Mouse (Mus musculus): ENCODE results near the gene Hist1h3f.
A peak's percentile ranks its signal among the peaks of the same experiment; 100 is the strongest.
"Not testable (repeated sequence)": the region's sequence is repeated elsewhere in the genome, so short reads cannot be mapped to it uniquely, and the experiment has no call there.

Gene Hist1h3f

GRCm38 (mm10) chr13:23561531-23561882 is 17.7 kb downstream of the Hist1h3f start:
- not testable (repeated sequence) for DNase-seq (ENCODE audit: extremely low read depth, insufficient read length, low spot score)

- peak; percentile 93 for DNase-seq (ENCODE audit: extremely low read depth, insufficient read length, low spot score)
These were observed 18.2 kb downstream of the Hist1h3f start, which contains the start of gene Hist1h3e for GRCm38 (mm10) chr13:23561883-23562659. Hist1h3e (minus strand) TSS chr13:23562369.

- DNase-seq (ENCODE audit: extremely low read depth, insufficient read length, low spot score), result peak; percentile 52
These were observed 19.0 kb downstream of the Hist1h3f start for GRCm38 (mm10) chr13:23562699-23563462.

DNA sequence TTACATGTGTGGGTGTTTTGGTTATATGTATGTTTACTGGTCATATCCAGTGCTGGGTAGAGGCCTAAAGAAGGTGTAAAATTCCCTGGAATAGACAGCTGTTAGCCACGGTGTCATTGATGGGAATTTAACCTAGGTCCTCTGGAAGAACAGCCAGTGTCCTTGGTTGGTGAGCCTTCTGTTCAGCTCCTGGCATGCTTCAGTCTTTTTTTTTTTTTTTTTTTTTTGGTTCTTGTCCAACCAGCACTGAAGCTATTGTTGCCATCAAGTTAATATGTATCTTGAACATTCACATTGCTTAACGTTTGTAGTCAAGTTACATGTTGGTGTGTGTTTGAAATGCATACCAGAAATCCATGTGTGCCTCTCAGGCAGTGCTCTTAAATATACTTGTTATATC is 20.6 kb downstream of the Hist1h3f start:
- no peak for DNase-seq (ENCODE audit: extremely low read depth, insufficient read length, low spot score)

DNA sequence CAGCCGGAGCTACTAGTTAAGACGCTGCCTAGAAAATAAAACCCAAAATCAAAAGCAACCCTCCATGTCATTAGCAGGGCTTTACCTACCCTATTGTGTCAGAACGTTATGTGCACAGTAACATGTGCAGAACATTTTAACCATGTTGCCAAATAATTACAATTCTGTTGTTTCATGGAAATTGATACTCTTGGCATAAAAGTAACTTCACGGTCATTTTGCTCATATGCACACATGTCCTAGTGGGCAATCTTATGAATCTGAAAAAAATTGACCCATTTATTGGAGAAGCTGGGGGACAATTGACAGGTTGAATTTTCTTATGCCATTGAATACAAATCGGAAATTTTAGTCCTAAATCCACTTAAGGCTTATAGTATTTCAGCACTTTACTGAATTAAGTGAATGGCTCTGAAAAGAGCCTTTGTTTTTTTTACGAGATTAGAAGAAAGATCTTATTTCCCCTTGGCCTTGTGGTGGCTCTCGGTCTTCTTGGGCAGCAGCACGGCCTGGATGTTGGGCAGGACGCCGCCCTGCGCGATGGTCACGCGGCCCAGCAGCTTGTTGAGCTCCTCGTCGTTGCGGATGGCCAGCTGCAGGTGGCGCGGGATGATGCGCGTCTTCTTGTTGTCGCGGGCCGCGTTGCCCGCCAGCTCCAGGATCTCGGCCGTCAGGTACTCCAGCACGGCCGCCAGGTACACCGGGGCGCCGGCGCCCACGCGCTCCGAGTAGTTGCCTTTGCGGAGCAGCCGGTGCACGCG is 26.6 kb downstream of the Hist1h3f start:
- peak; percentile 74 for DNase-seq (ENCODE audit: extremely low read depth, insufficient read length, low spot score)

DNA sequence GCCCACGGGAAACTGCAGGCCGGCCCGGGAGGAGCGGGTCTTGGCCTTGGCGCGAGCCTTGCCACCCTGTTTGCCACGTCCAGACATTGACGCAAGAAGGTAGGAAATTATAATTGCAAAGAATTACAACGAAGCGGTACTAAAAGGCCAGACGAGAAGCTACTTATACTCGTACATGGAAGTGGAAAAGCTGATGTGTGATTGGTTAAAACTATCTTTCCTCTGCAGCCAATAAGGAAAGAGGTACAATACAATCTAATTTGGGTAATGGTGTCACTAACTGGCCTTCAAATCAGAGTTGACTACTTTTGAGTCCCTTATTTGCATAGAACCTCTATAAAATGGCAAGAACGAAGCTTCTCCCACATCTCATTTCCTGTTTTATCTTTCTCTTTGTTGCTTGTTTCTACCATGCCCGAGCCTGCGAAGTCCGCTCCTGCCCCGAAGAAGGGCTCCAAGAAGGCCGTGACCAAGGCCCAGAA is 27.2 kb downstream of the Hist1h3f start, which contains the start of the genes Hist1h2ae and Hist1h2bg:
TSS of gene Hist1h2ae (minus strand) at position 199 of the 482 bp plus-strand sequence.
TSS of gene Hist1h2bg (plus strand) at position 375 of the 482 bp plus-strand sequence.
- peak; percentile 95 for DNase-seq (ENCODE audit: extremely low read depth, insufficient read length, low spot score)

GRCm38 (mm10) chr13:23571504-23572217 is 27.8 kb downstream of the Hist1h3f start:
- peak; percentile 86 for DNase-seq (ENCODE audit: extremely low read depth, insufficient read length, low spot score)

GRCm38 (mm10) chr13:23572218-23573033 is 28.6 kb downstream of the Hist1h3f start:
- DNase-seq (ENCODE audit: extremely low read depth, insufficient read length, low spot score), result peak; percentile 48

DNA sequence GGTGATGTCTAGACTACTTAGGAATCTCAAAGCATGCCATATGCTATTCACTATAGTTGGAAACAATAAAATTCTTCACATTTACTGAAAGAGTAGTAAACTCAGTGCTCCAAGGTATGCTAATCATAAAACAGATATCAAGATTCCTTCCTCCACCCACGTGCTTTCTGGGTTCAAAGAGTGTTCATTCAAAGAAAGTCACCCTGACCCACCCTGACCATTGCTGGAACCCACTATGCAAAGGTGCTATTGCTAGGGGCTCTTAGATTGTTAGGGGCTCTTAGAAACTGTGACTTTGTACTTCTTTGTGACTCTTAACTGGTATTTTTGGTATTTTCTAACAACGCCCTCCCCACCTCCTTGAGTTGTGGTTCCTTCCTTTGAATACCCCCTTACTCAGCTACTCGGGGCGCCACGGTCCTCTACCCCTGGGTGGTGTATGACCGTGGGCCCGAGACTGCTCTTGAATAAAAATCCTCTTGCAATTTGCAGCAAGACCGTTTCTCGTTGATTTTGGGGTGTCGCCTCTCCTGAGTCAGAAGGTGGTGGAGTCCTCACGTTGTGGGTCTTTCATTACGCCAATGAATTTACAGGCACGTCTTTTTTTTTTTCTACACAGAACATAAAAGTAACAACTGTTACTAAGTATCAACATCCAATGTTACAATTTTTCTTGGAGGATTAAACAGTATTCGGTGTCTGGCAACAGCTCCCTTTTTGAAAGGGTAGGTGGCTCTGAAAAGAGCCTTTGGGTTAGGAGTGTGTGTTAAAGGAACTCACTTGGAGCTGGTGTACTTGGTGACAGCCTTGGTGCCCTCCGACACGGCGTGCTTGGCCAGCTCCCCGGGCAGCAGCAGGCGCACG is 29.4 kb downstream of the Hist1h3f start:
- peak; percentile 61 for DNase-seq (ENCODE audit: extremely low read depth, insufficient read length, low spot score)

DNA sequence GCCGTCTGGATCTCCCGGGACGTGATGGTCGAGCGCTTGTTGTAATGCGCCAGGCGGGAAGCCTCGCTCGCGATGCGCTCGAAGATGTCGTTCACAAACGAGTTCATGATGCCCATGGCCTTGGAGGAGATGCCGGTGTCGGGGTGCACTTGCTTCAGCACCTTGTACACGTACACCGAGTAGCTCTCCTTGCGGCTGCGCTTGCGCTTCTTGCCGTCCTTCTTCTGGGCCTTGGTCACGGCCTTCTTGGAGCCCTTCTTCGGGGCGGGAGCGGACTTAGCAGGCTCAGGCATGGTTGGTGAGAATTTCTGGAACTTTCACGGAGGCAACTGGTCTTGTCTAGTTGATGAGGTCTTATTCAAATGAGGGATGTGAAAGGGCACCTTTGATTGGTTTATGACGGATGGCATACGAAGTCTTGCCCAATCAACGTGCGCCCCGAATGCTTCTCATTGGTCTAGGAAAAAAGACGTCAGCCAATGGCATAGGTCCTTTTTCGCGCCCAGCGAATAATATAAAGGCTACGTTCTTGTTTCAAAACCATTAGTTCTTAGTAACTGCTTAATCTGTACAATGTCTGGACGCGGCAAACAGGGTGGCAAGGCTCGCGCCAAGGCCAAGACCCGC is 30.2 kb downstream of the Hist1h3f start, which contains the start of the genes Hist1h2bf and Hist1h2ad:
TSS of gene Hist1h2bf (minus strand) at position 299 of the 627 bp plus-strand sequence.
TSS of gene Hist1h2ad (plus strand) at position 484 of the 627 bp plus-strand sequence.
- DNase-seq (ENCODE audit: extremely low read depth, insufficient read length, low spot score), result peak; percentile 95

- DNase-seq (ENCODE audit: extremely low read depth, insufficient read length, low spot score), result peak; percentile 75
These were observed 30.8 kb downstream of the Hist1h3f start for GRCm38 (mm10) chr13:23574546-23575170.

DNA sequence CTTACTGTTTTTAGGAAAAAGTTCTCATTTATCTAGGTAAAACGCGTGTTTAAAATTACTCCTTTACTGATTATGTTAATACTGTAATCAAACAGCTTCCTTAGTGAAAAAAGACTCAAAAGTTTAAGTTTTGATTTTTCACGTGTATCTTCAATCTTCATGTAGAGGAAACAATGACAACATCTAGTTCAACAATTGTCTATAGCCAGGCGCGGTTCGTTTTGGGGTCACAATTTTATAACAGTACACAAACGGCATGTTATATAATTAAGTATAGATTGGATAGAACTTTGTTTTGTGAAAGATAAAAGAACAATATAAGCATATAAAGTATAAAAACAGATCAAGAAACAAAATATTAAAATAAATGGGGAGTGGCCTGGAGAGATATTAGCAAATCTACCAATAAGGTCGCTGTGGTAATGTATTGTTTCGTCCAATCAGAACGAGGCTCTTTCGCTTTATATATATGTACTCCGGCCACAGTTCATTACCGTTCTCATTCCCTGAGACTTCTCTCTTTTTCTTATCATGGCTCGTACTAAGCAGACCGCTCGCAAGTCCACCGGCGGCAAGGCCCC is 31.5 kb downstream of the Hist1h3f start, which contains the start of gene Hist1h3d:
TSS of gene Hist1h3d (plus strand) at position 493 of the 581 bp plus-strand sequence.
- peak; percentile 88 for DNase-seq (ENCODE audit: extremely low read depth, insufficient read length, low spot score)

DNA sequence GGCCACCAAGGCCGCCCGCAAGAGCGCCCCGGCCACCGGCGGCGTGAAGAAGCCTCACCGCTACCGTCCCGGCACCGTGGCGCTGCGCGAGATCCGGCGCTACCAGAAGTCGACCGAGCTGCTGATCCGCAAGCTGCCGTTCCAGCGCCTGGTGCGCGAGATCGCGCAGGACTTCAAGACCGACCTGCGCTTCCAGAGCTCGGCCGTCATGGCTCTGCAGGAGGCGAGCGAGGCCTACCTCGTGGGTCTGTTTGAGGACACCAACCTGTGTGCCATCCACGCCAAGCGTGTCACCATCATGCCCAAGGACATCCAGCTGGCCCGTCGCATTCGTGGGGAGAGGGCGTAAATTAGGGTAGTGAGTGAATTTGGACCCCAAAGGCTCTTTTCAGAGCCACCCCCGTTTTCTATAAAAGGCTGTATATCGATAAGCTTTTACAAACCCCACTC is 32.0 kb downstream of the Hist1h3f start:
- peak; percentile 78 for DNase-seq (ENCODE audit: extremely low read depth, insufficient read length, low spot score)

GRCm38 (mm10) chr13:23576351-23576881 is 32.6 kb downstream of the Hist1h3f start:
- peak; percentile 53 for DNase-seq (ENCODE audit: extremely low read depth, insufficient read length, low spot score)

- peak; percentile 48 for DNase-seq (ENCODE audit: extremely low read depth, insufficient read length, low spot score)
These were observed 33.2 kb downstream of the Hist1h3f start for GRCm38 (mm10) chr13:23576906-23577639.

GRCm38 (mm10) chr13:23577835-23578234 is 34.0 kb downstream of the Hist1h3f start:
- peak; percentile 18 for DNase-seq (ENCODE audit: extremely low read depth, insufficient read length, low spot score)
